Mouse (Mus musculus): ENCODE data around the gene Ankrd49. TPM values are rescaled to one million over a fixed set of nuclear protein-coding genes. Genes with fewer than 3 reads are reported as not detected.

The Ankrd49 gene
- polyA plus RNA-seq, 1 experiment from 2014 or later = 33.4 TPM

DNA sequence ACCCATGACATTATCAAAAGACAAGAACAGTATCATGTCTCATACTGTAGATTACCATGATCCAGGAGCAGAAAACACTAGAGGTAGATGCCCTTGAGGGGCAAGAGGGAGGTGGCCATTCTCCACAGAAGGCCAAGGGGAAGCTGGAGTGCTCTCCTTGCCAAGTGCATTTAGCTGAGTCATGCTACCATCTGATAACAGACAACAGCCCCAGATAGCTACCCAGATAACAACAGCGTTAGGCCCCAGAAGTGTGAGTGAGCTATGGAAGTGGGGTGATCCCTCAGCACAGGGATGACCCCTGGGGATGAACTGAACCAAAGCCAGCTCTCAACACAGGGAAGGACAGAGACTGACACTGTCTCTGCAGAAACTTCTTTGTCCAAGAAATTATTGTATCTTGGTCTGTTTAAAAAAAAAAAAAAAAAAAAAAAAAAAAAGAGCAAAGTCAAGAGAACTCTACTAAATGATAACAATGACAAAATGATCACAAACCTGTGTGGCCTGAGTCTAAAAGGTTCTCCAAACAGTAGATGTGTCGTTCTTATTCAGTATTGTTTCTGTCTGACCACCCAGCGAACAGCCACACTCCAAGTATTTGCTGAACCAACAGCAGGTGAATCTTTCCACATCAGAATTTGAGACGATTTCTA lies 45.0 kb downstream of the Ankrd49 start:
- H3K4me2 ChIP-seq (replicated peaks; ENCODE audit: low read depth) = no peak overlapping the region
- no peak for DNase-seq (ENCODE audit: low spot score)
- no peaks in the 10 kb centered on the region for H3K27me3 ChIP-seq (ENCODE audit: control insufficient read depth, insufficient read depth, low read length)
- no peak for ATAC-seq (ENCODE audit: low FRiP score, low TSS enrichment)
- H3K4me3 ChIP-seq (ENCODE audit: low read depth, low read length) = no peak overlapping the region
- H3K9me3 ChIP-seq (ENCODE audit: control insufficient read depth, low read length) = no peaks in the 10 kb centered on the region
- H3K36me3 ChIP-seq (ENCODE audit: control insufficient read depth, insufficient read depth, low read length) = no peaks in the 10 kb centered on the region
- H3K9ac ChIP-seq (ENCODE audit: low read length) = no peak overlapping the region
- H3K27ac ChIP-seq (replicated peaks) = no peak overlapping the region
- no peak for TF ChIP-seq CTCF (IDR thresholded peaks at IDR 0.05; ENCODE audit: low read depth)
- no peak for TF ChIP-seq EP300 (optimal IDR thresholded peaks at IDR 0.05)
- H3K4me1 ChIP-seq (replicated peaks; ENCODE audit: control insufficient read depth, insufficient read depth) = no peaks in the 10 kb centered on the region
- whole genome bisulfite sequencing = 63% methylated on average over 4 of the region's 4 CpGs

DNA sequence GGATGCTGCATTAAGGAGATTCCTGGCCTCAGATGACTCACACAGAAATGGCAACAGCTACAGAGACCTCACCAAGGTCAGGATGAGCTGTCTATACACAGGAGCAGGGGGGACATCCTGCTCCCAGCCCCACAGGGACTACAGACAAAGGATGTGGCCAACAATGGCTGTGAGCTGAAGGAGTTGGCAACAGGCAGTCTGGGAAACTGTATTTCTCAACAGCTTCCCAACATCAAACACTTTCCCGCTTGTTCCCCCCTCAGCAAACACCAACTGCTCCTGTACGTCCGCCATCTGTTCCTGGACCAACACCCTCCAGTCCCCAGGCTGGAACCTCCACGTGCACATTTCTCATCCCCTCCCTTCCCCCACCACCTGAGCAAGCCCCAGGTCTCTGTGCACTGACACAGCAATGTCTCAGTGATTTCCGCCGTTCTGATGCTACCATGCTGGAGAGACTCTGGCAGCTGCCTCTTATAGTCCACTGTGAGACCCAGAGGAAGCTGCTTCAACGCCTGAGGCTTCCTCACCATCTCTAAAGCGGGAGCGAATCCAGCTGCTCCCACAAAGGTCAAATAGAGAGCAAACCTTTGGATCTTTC lies 53.6 kb downstream of the Ankrd49 start:
- no peak overlapping the region for H3K27ac ChIP-seq (replicated peaks)
- ATAC-seq (ENCODE audit: low FRiP score, low TSS enrichment) = peak; percentile 56

More for the DNA sequence above, 53.6 kb downstream of the Ankrd49 start:
- TF ChIP-seq CTCF (IDR thresholded peaks at IDR 0.05; ENCODE audit: low read depth) (no peak), EP300 (optimal IDR thresholded peaks at IDR 0.05) (no peak)
- Histone ChIP-seq H3K4me3 (ENCODE audit: low read depth, low read length) (no peak overlapping the region), H3K4me2 (replicated peaks; ENCODE audit: low read depth) (no peak overlapping the region), H3K9ac (ENCODE audit: low read length) (no peak overlapping the region), H3K36me3 (ENCODE audit: control insufficient read depth, insufficient read depth, low read length) (no peaks in the 10 kb centered on the region), H3K27me3 (ENCODE audit: control insufficient read depth, insufficient read depth, low read length) (no peaks in the 10 kb centered on the region), H3K9me3 (ENCODE audit: control insufficient read depth, low read length) (no peaks in the 10 kb centered on the region), H3K4me1 (replicated peaks; ENCODE audit: control insufficient read depth, insufficient read depth) (0 out of 2 replicates have a peak, but pooled peaks cover 3% of the 10 kb centered on the region)
- WGBS = 23% methylated on average over 9 of the region's 9 CpGs
- no peak for DNase-seq (ENCODE audit: low spot score)

Other genes with a start within 250 kb of the Ankrd49 start
- gene Amotl1, start 139.8 kb downstream of the Ankrd49 start, polyA plus RNA-seq (2015; fragmentation: Nextera tagmentation; extraction: Ambion mirVana) = 7.3 and 7.7 TPM in 2 replicates
- 0.45 and 0.53 TPM in 2 replicates for gene Piwil4, start 44.1 kb downstream of the Ankrd49 start, polyA plus RNA-seq (2015; fragmentation: Nextera tagmentation; extraction: Ambion mirVana)
- gene Fut4, start 32.5 kb downstream of the Ankrd49 start, polyA plus RNA-seq (2015; fragmentation: Nextera tagmentation; extraction: Ambion mirVana) = 14.0 and 14.5 TPM in 2 replicates
- not detected in 2 replicates for gene 1700012B09Rik, start 13.8 kb downstream of the Ankrd49 start, polyA plus RNA-seq (2015; fragmentation: Nextera tagmentation; extraction: Ambion mirVana)
- 9.7 TPM in 2 replicates for gene Mre11a, start 202 bp downstream of the Ankrd49 start, polyA plus RNA-seq (2015; fragmentation: Nextera tagmentation; extraction: Ambion mirVana)
- 0.28 and 0.39 TPM in 2 replicates for gene Gpr83, start 75.4 kb upstream of the Ankrd49 start, polyA plus RNA-seq (2015; fragmentation: Nextera tagmentation; extraction: Ambion mirVana)
- 0.10 TPM in 1 of 2 replicates, not detected in the other for gene Izumo1r, start 119.1 kb upstream of the Ankrd49 start, polyA plus RNA-seq (2015; fragmentation: Nextera tagmentation; extraction: Ambion mirVana)